Comparison of ENCODE assay signal across 11 mouse cellular contexts in genomic region chr4:64492260-64492962, GRCm38 (mm10).
DNase-seq lines count a peak whose midpoint lies in the region; TF ChIP-seq lines count a peak whose summit lies in the region.
"Had no signal": no experiment of that assay in that cellular context is flagged by ENCODE, and none has a peak within 500 bp of the region (broad histone marks: within the 10 kb centered on the region; RNA-seq: fewer than 3 reads in every experiment).

No protein-coding gene starts in this region.

- H3K4me3 ChIP-seq in MEL (ENCODE audit: control insufficient read depth in 1 of 2, insufficient read depth in 1 of 2, low read depth in 2 of 2, low read length in 2 of 2): no peak overlapping the region
- H3K4me3 ChIP-seq: erythroblast, embryonic 14.5 days; limb, embryonic 15.5 days had no signal

- no peak for TF ChIP-seq EP300 in MEL (IDR thresholded peaks at IDR 0.05; ENCODE audit: low read depth in 1 of 2, low read length in 2 of 2)

- no peaks in the 10 kb centered on the region for H3K79me2 ChIP-seq in MEL (ENCODE audit: control insufficient read depth, insufficient read depth, low read length, poor library complexity)

- no peaks in the 10 kb centered on the region for H3K4me1 ChIP-seq in MEL (ENCODE audit: control insufficient read depth in 1 of 2, insufficient read depth in 2 of 2, low read length in 2 of 2)
- H3K4me1 ChIP-seq: limb, embryonic 15.5 days had no signal

- no peaks in the 10 kb centered on the region for H3K27me3 ChIP-seq in MEL (ENCODE audit: control insufficient read depth in 1 of 2, insufficient read depth in 2 of 2, low read length in 2 of 2)
- H3K27me3 ChIP-seq: limb, embryonic 15.5 days had no signal

- no peak for TF ChIP-seq POLR2A in MEL (IDR thresholded peaks at IDR 0.05; ENCODE audit: control insufficient read depth in 1 of 2, insufficient read depth in 1 of 2, low read depth in 1 of 2, low read length in 2 of 2, poor library complexity in 1 of 2)

- TF ChIP-seq CTCF in MEL (IDR thresholded peaks at IDR 0.05 in 2 of 3, conservative IDR thresholded peaks at IDR 0.05 in 1 of 3; ENCODE audit: control insufficient read depth in 1 of 3, insufficient read depth in 1 of 3, low read depth in 2 of 3, low read length in 3 of 3, poor library complexity in 1 of 3, severe bottlenecking in 1 of 3): peak in 1 of 3 experiments; percentile 27; a peak in 1 of 6 replicates

- no peaks in the 10 kb centered on the region for H3K9me3 ChIP-seq in MEL (replicated peaks; ENCODE audit: insufficient read depth, low read length)
- H3K9me3 ChIP-seq: limb, embryonic 15.5 days had no signal

- H3K36me3 ChIP-seq in MEL (ENCODE audit: control insufficient read depth in 1 of 2, insufficient read depth in 2 of 2, low read length in 2 of 2): no peaks in the 10 kb centered on the region
- H3K36me3 ChIP-seq: limb, embryonic 15.5 days had no signal

- TF ChIP-seq RAD21 in MEL (IDR thresholded peaks at IDR 0.05; ENCODE audit: low read depth, low read length): peak; percentile 29

- no peak overlapping the region for H3K27ac ChIP-seq in MEL (ENCODE audit: control insufficient read depth, low read depth, low read length)
- H3K27ac ChIP-seq: limb, embryonic 15.5 days had no signal

- H3K9ac ChIP-seq in MEL (ENCODE audit: control insufficient read depth, low read depth, low read length, poor library complexity, severe bottlenecking): no peak overlapping the region
- H3K9ac ChIP-seq: limb, embryonic 15.5 days had no signal

- peak; percentile 3 for DNase-seq in layer of hippocampus, adult 9-10 months (ENCODE audit: low spot score)
- no peak for DNase-seq in layer of hippocampus, adult 9-11 months
- DNase-seq in MEL (ENCODE audit: low read depth, low spot score): peak; percentile 1
- peak; percentile 47 for DNase-seq in adipocyte (ENCODE audit: low spot score)
- peak; percentile 4 for DNase-seq in lung, postnatal 10 days
- DNase-seq in urinary bladder, postnatal 25 days (ENCODE audit: low spot score): no peak
- DNase-seq in adrenal gland, adult 2 months: no peak
- DNase-seq in ovary, postnatal 14 days (ENCODE audit: low spot score): no peak
- DNase-seq: heart, postnatal 36 days had no signal

TF ChIP-seq in MEL, 35 proteins besides CTCF, POLR2A, EP300 and RAD21:
- no peak for TF ChIP-seq ZKSCAN1 (IDR thresholded peaks at IDR 0.05; ENCODE audit: low read depth, low read length)
- TF ChIP-seq GABPA (IDR thresholded peaks at IDR 0.05; ENCODE audit: low read depth, low read length): no peak
- peak; percentile 40 for TF ChIP-seq SMC3 (IDR thresholded peaks at IDR 0.05; ENCODE audit: low read depth, low read length)

Comparison
In these comparisons a context has a peak if more than half of its experiments do, and no peak if none do; other contexts are left out.
1. DNase-seq: peak in layer of hippocampus, adult 9-10 months (single experiment), MEL (single experiment), adipocyte (single experiment) and lung, postnatal 10 days (single experiment); none in layer of hippocampus, adult 9-11 months (single experiment), urinary bladder, postnatal 25 days (single experiment), adrenal gland, adult 2 months (single experiment) and ovary, postnatal 14 days (single experiment).